Mouse (Mus musculus) CH12.LX (cell line): ENCODE data around the gene Soat1. TPM values are rescaled to one million over a fixed set of nuclear protein-coding genes. Genes with fewer than 3 reads are reported as not detected.

Source experiments
- DNase-seq: peaks from one replicate; pipeline ENCODE4 v3.0.0-alpha.2; 2013; ENCODE audit errors: extremely low read depth
- H3K27ac ChIP-seq: 2 replicates; pipeline ENCODE4 v1.5.1; 2012; ENCODE audit warnings: low read depth, mild to moderate bottlenecking, control low read depth, moderate library complexity; ENCODE audit not compliant: insufficient read depth
- H3K27me3 ChIP-seq: replicated peaks from 2 replicates; pipeline ENCODE3; 2012; ENCODE audit warnings: inconsistent platforms
- H3K36me3 ChIP-seq, 2 experiments: replicated peaks in 1 of 2; 2 replicates each; pipeline versions ENCODE3 to v1.6.1; 2012; ENCODE audit warnings: inconsistent platforms in 1 of 2, low read length in 1 of 2, mild to moderate bottlenecking in 1 of 2, mixed read lengths in 1 of 2, moderate library complexity in 1 of 2; ENCODE audit not compliant: control insufficient read depth in 1 of 2, insufficient read depth in 1 of 2
- H3K4me1 ChIP-seq, 2 experiments: 2 replicates each; pipeline ENCODE4 v1.6.1; 2012; ENCODE audit warnings: inconsistent platforms in 1 of 2, moderate library complexity in 1 of 2; ENCODE audit not compliant: insufficient read depth in 2 of 2, control insufficient read depth in 1 of 2
- H3K4me2 ChIP-seq: 2 replicates; pipeline ENCODE4 v1.6.1; 2012; ENCODE audit warnings: low read depth, mild to moderate bottlenecking, control low read depth; ENCODE audit not compliant: poor library complexity, insufficient read depth, severe bottlenecking
- H3K4me3 ChIP-seq, 3 experiments: fragments of 150-350 bp in 1 of 3; sonication (generic) in 1 of 3; replicated peaks in 1 of 3; 2 replicates each; pipeline versions ENCODE3 to v1.5.1; 2011 to 2012; ENCODE audit warnings: low read depth in 2 of 3, low read length in 2 of 3, mild to moderate bottlenecking in 2 of 3, moderate library complexity in 2 of 3, control low read depth in 1 of 3, improper control_type of control experiment in 1 of 3, inconsistent platforms in 1 of 3, mixed read lengths in 1 of 3; ENCODE audit not compliant: poor library complexity in 1 of 3
- H3K79me2 ChIP-seq: replicated peaks from 2 replicates; pipeline ENCODE4 v1.6.1; 2012; ENCODE audit warnings: mild to moderate bottlenecking, moderate library complexity; ENCODE audit not compliant: control insufficient read depth, poor library complexity, insufficient read depth, severe bottlenecking; ENCODE audit errors: extremely low read depth
- H3K9ac ChIP-seq: 2 replicates; pipeline ENCODE4 v1.6.1; 2012; ENCODE audit warnings: low read depth, mild to moderate bottlenecking, control low read depth, moderate library complexity; ENCODE audit not compliant: insufficient read depth
- H3K9me3 ChIP-seq: replicated peaks from 2 replicates; pipeline ENCODE3; 2012; ENCODE audit warnings: low read length, inconsistent platforms, mixed read lengths
- BHLHE40 ChIP-seq: IDR thresholded peaks from 2 replicates; pipeline ENCODE4 v1.6.1; 2011; ENCODE audit warnings: mild to moderate bottlenecking, low read depth, low read length, improper control_type of control experiment
- CHD1 ChIP-seq: IDR thresholded peaks from 2 replicates; pipeline ENCODE4 v1.6.1; 2012; ENCODE audit warnings: low read depth, low read length, improper control_type of control experiment, inconsistent platforms
- CHD2 ChIP-seq: IDR thresholded peaks from 2 replicates; pipeline ENCODE4 v1.6.1; 2011; ENCODE audit warnings: low read length, improper control_type of control experiment
- CTCF ChIP-seq, 2 experiments: IDR thresholded peaks in 1 of 2; conservative IDR thresholded peaks in 1 of 2; 2 replicates each; pipeline ENCODE4 v1.5.1; 2011 to 2012; ENCODE audit warnings: low read depth in 2 of 2, low read length in 2 of 2, improper control_type of control experiment in 1 of 2, inconsistent platforms in 1 of 2, mild to moderate bottlenecking in 1 of 2, moderate library complexity in 1 of 2
- E2F4 ChIP-seq: IDR thresholded peaks from 2 replicates; pipeline ENCODE4 v1.6.1; 2011; ENCODE audit warnings: low read depth, low read length, improper control_type of control experiment; ENCODE audit not compliant: insufficient replicate concordance
- ELF1 ChIP-seq: IDR thresholded peaks from 2 replicates; pipeline ENCODE4 v1.6.1; 2014; ENCODE audit warnings: low read depth, mild to moderate bottlenecking, inconsistent platforms, low read length, improper control_type of control experiment
- EP300 ChIP-seq: IDR thresholded peaks from 2 replicates; pipeline ENCODE4 v1.6.1; 2011; ENCODE audit warnings: low read length, improper control_type of control experiment
- ETS1 ChIP-seq: conservative IDR thresholded peaks from 2 replicates; pipeline ENCODE4 v1.6.1; 2012; ENCODE audit warnings: low read depth, mild to moderate bottlenecking, inconsistent platforms, low read length, improper control_type of control experiment, moderate library complexity
- GABPA ChIP-seq: IDR thresholded peaks from 2 replicates; pipeline ENCODE4 v1.6.1; 2012; ENCODE audit warnings: low read depth, low read length, improper control_type of control experiment, inconsistent platforms; ENCODE audit not compliant: insufficient replicate concordance
- HCFC1 ChIP-seq: IDR thresholded peaks from 2 replicates; pipeline ENCODE4 v1.6.1; 2012; ENCODE audit warnings: low read depth, mild to moderate bottlenecking, inconsistent platforms, low read length, improper control_type of control experiment
- IRF4 ChIP-seq: IDR thresholded peaks from 2 replicates; pipeline ENCODE4 v1.6.1; 2014; ENCODE audit warnings: low read depth, mild to moderate bottlenecking, inconsistent platforms, low read length, improper control_type of control experiment
- JUN ChIP-seq: IDR thresholded peaks from 2 replicates; pipeline ENCODE4 v1.6.1; 2011; ENCODE audit warnings: low read depth, mild to moderate bottlenecking, low read length, improper control_type of control experiment, moderate library complexity; ENCODE audit not compliant: insufficient read depth
- JUND ChIP-seq: conservative IDR thresholded peaks from 2 replicates; pipeline ENCODE4 v1.6.1; 2011; ENCODE audit warnings: low read depth, low read length, improper control_type of control experiment
- KAT2A ChIP-seq: IDR thresholded peaks from 2 replicates; pipeline ENCODE4 v1.6.1; 2012; ENCODE audit warnings: low read length, improper control_type of control experiment, inconsistent platforms; ENCODE audit not compliant: insufficient replicate concordance
- MAFK ChIP-seq: IDR thresholded peaks from 2 replicates; pipeline ENCODE4 v1.6.1; 2011; ENCODE audit warnings: low read length, improper control_type of control experiment; ENCODE audit not compliant: insufficient replicate concordance
- MAX ChIP-seq: IDR thresholded peaks from 2 replicates; pipeline ENCODE4 v1.6.1; 2011; ENCODE audit warnings: low read length, improper control_type of control experiment
- MAZ ChIP-seq: IDR thresholded peaks from 2 replicates; pipeline ENCODE4 v1.6.1; 2012; ENCODE audit warnings: low read depth, mild to moderate bottlenecking, inconsistent platforms, low read length, improper control_type of control experiment, moderate library complexity
- MEF2A ChIP-seq: IDR thresholded peaks from 2 replicates; pipeline ENCODE4 v1.6.1; 2014; ENCODE audit warnings: low read depth, mild to moderate bottlenecking, inconsistent platforms, low read length, improper control_type of control experiment, borderline replicate concordance
- MXI1 ChIP-seq: IDR thresholded peaks from 2 replicates; pipeline ENCODE4 v1.6.1; 2011; ENCODE audit warnings: mild to moderate bottlenecking, low read depth, low read length, improper control_type of control experiment
- MYC ChIP-seq: IDR thresholded peaks from 2 replicates; pipeline ENCODE4 v1.6.1; 2011; ENCODE audit warnings: low read depth, mild to moderate bottlenecking, improper control_type of control experiment, low read length
- NELFE ChIP-seq: IDR thresholded peaks from 2 replicates; pipeline ENCODE4 v1.6.1; 2011; ENCODE audit warnings: low read depth, low read length, improper control_type of control experiment
- NRF1 ChIP-seq: IDR thresholded peaks from 2 replicates; pipeline ENCODE4 v1.6.1; 2014; ENCODE audit warnings: low read depth, mild to moderate bottlenecking, inconsistent platforms, low read length, improper control_type of control experiment, moderate library complexity
- PAX5 ChIP-seq: IDR thresholded peaks from 2 replicates; pipeline ENCODE4 v1.6.1; 2012; ENCODE audit warnings: low read length, inconsistent platforms, mixed read lengths
- POLR2A ChIP-seq: IDR thresholded peaks from 2 replicates; pipeline ENCODE4 v1.6.1; 2011; ENCODE audit warnings: low read depth, mild to moderate bottlenecking, improper control_type of control experiment, low read length
- POLR2AphosphoS2 ChIP-seq: IDR thresholded peaks from 2 replicates; pipeline ENCODE4 v1.6.1; 2011; ENCODE audit warnings: low read depth, low read length, improper control_type of control experiment
- RAD21 ChIP-seq: IDR thresholded peaks from 2 replicates; pipeline ENCODE4 v1.6.1; 2011; ENCODE audit warnings: low read depth, mild to moderate bottlenecking, low read length, improper control_type of control experiment, moderate library complexity
- RCOR1 ChIP-seq: conservative IDR thresholded peaks from 2 replicates; pipeline ENCODE4 v1.6.1; 2012; ENCODE audit warnings: low read depth, mild to moderate bottlenecking, inconsistent platforms, low read length, improper control_type of control experiment
- SIN3A ChIP-seq: IDR thresholded peaks from 2 replicates; pipeline ENCODE4 v1.6.1; 2012; ENCODE audit warnings: low read length, improper control_type of control experiment, inconsistent platforms
- SMC3 ChIP-seq: IDR thresholded peaks from 2 replicates; pipeline ENCODE4 v1.6.1; 2011; ENCODE audit warnings: low read depth, low read length, improper control_type of control experiment
- TBP ChIP-seq: conservative IDR thresholded peaks from 2 replicates; pipeline ENCODE4 v1.6.1; 2011; ENCODE audit warnings: low read depth, low read length, improper control_type of control experiment
- TCF12 ChIP-seq: IDR thresholded peaks from 2 replicates; pipeline ENCODE4 v1.6.1; 2014; ENCODE audit warnings: low read depth, mild to moderate bottlenecking, inconsistent platforms, low read length, improper control_type of control experiment
- UBTF ChIP-seq: IDR thresholded peaks from 2 replicates; pipeline ENCODE4 v1.6.1; 2012; ENCODE audit warnings: low read depth, mild to moderate bottlenecking, inconsistent platforms, low read length, improper control_type of control experiment, moderate library complexity
- USF1 ChIP-seq: IDR thresholded peaks from 2 replicates; pipeline ENCODE4 v1.6.1; 2014; ENCODE audit warnings: low read depth, mild to moderate bottlenecking, inconsistent platforms, low read length, improper control_type of control experiment
- USF2 ChIP-seq: conservative IDR thresholded peaks from 2 replicates; pipeline ENCODE4 v1.6.1; 2011; ENCODE audit warnings: low read depth, low read length, improper control_type of control experiment
- ZC3H11A ChIP-seq: IDR thresholded peaks from 2 replicates; pipeline ENCODE4 v1.6.1; 2012; ENCODE audit warnings: low read depth, mild to moderate bottlenecking, inconsistent platforms, low read length, improper control_type of control experiment
- ZKSCAN1 ChIP-seq: IDR thresholded peaks from 2 replicates; pipeline ENCODE4 v1.6.1; 2012; ENCODE audit warnings: low read depth, inconsistent platforms, low read length, improper control_type of control experiment, borderline replicate concordance
- ZMIZ1 ChIP-seq: IDR thresholded peaks from 2 replicates; pipeline ENCODE4 v1.6.1; 2012; ENCODE audit warnings: low read depth, mild to moderate bottlenecking, inconsistent platforms, low read length, improper control_type of control experiment
- ZNF384 ChIP-seq: IDR thresholded peaks from 2 replicates; pipeline ENCODE4 v1.6.1; 2012; ENCODE audit warnings: low read depth, low read length, improper control_type of control experiment, inconsistent platforms
- dilution Hi-C: fragments of 300-500 bp; cut with MboI; formaldehyde crosslinking; loops from 2 replicates; pipeline ENCODE4 v1.14.3; 2020; ENCODE audit warnings: low sequenced_read_pairs; ENCODE audit not compliant: extremely low pct_unique_long_range_greater_than_20kb, extremely low pct_ligation_motif_present
- in situ Hi-C: fragments of 300-500 bp; cut with MboI; formaldehyde crosslinking; loops from 3 replicates; pipeline ENCODE4 v1.14.3; 2019; ENCODE audit warnings: low sequenced_read_pairs, low pct_ligation_motif_present, low pct_unique_long_range_greater_than_20kb, mixed read lengths
- polyA plus RNA-seq: library from polyadenylated mRNA; unstranded; fragments of >175 nt; gene quantifications from 2 replicates; pipeline ENCODE4 v1.2.1, GENCODE M21; 2012; ENCODE audit warnings: low read depth; ENCODE audit not compliant: insufficient read length
- total RNA-seq, 2 experiments: library from RNA; depleted of rRNA; stranded (reverse); fragments of 300-350 nt in 1 of 2; fragments of >200 nt in 1 of 2; gene quantifications; 2 replicates each; pipeline ENCODE4 v1.2.3; 2012 to 2014

Gene Soat1
- total RNA-seq (2012; rRNA removed) = 10.3 and 12.0 TPM in 2 replicates
- 13.5 and 16.9 TPM in 2 replicates for total RNA-seq (2014; rRNA removed)
- 8.6 and 9.8 TPM in 2 replicates for polyA plus RNA-seq

DNA sequence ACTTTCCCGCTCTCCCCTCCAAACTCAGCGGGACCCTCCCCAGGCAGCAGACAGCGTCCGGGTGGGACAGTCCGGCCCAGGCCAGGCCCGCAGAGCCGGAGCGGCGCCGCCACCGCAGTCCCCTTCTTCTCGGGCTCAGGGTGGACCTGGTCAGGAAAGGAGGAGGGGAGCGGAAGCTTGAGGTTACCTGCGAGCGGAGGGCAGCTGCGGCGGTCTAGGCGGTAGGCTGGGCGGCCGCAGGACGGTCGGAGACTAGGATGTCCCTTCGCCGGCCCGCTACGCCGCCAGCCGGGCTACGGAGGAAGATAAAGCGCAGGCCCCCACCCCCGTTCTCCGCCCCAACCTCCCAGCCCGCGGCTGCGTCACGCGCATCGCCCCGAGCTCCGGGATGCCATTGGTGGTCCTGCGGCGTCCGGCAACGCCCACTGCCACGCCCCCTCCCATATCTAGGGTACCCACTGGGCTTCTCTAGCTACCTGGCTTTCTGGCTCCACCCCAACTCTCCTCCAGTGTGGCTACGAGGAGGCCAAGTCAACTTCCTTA is at the start of gene Soat1:
Gene Soat1 (minus strand): TSS at position 371 of the 543 bp plus-strand sequence.
- peak within 1 kb of the TSS; percentile 30 for H3K4me2 ChIP-seq
- peak within 1 kb of the TSS; percentile 61 to 92 (median 77) for H3K4me3 ChIP-seq
- H3K27me3 ChIP-seq = no peaks in the 10 kb centered on the region
- dilution Hi-C loops = no loop called here
- no peak within 1 kb of the TSS for H3K27ac ChIP-seq
- in situ Hi-C loops = no loop called here
- no peaks in the 10 kb centered on the region for H3K36me3 ChIP-seq
- no peaks in the 10 kb centered on the region for H3K79me2 ChIP-seq
- no peaks in the 10 kb centered on the region for H3K9me3 ChIP-seq
- peak within 1 kb of the TSS; percentile 47 for H3K9ac ChIP-seq
- peaks cover 0 to 27% of the 10 kb centered on the region in 2 experiments; a peak in 2 of 4 replicates for H3K4me1 ChIP-seq
- TF ChIP-seq POLR2AphosphoS2 = no peak
- TF ChIP-seq SMC3 = peak; percentile 30
- TF ChIP-seq BHLHE40 = no peak
- TF ChIP-seq RCOR1 = no peak
- peak; percentile 9; the same call in 1 of the 2 replicates for TF ChIP-seq TCF12
- TF ChIP-seq ETS1 = no peak
- TF ChIP-seq CTCF (conservative IDR thresholded peaks at IDR 0.05 in 1 of 2, IDR thresholded peaks at IDR 0.05 in 1 of 2; ENCODE audit: low read depth in 2 of 2, low read length in 2 of 2) = peak in 1 of 2 experiments; percentile 41; a peak in 2 of 4 replicates
- peak; percentile 64; the same call in 1 of the 2 replicates for TF ChIP-seq SIN3A
- no peak for TF ChIP-seq GABPA
- peak; percentile 51; the same call in 1 of the 2 replicates for TF ChIP-seq MXI1
- TF ChIP-seq CHD2 = no peak; the same call in 1 of the 2 replicates
- no peak for TF ChIP-seq PAX5
- TF ChIP-seq RAD21 = peak; percentile 5
- TF ChIP-seq JUND = no peak
- TF ChIP-seq NRF1 = peak; percentile 67
- peak; percentile 87 for TF ChIP-seq UBTF
- TF ChIP-seq POLR2A = peak; percentile 70
- no peak for TF ChIP-seq KAT2A
- TF ChIP-seq CHD1 = no peak
- TF ChIP-seq MAZ = peak; percentile 73
- TF ChIP-seq ZC3H11A = no peak
- 0 out of 2 replicates have a peak, but pooled peaks have one; percentile 7 for TF ChIP-seq ELF1
- peak; percentile 8; the same call in 1 of the 2 replicates for TF ChIP-seq EP300
- no peak for TF ChIP-seq TBP
- TF ChIP-seq ZKSCAN1 = no peak
- TF ChIP-seq HCFC1 = no peak; the same call in 1 of the 2 replicates
- TF ChIP-seq MYC = no peak
- no peak for TF ChIP-seq MAFK
- no peak for TF ChIP-seq NELFE
- TF ChIP-seq MEF2A = 0 out of 2 replicates have a peak, but pooled peaks have one; percentile 17
- no peak for TF ChIP-seq E2F4
- no peak for TF ChIP-seq ZNF384
- peak; percentile 13; the same call in 1 of the 2 replicates for TF ChIP-seq USF1
- no peak for TF ChIP-seq JUN
- peak; percentile 26; the same call in 1 of the 2 replicates for TF ChIP-seq IRF4
- no peak for TF ChIP-seq USF2
- TF ChIP-seq MAX = peak; percentile 42; the same call in 1 of the 2 replicates
- TF ChIP-seq ZMIZ1 = no peak
- TF ChIP-seq, all 38 proteins: peak for 16
- DNase-seq = peak; percentile 90
